Mouse (Mus musculus): ENCODE results near the gene Tigit.

Tigit gene

DNA sequence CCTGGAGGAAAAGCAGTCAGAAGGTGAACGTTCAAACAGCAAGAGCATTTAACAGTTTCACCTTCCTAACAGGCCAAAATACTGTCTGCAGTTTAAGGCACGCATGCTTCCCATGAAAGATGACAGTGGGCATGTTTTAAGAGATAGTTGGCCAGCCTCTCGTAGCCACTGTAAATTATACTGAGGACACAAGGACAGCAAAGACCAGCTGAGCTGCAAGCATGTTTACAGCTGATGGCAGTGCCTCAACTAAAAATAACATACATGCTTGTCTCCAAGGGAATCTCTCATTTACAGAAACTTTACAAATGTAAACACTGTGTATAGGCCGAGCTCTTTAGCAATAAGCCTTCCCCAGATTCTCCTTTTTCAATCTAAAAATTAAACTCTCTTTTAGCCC is 47.6 kb downstream of the Tigit start:
- DNase-seq = no peak

DNA sequence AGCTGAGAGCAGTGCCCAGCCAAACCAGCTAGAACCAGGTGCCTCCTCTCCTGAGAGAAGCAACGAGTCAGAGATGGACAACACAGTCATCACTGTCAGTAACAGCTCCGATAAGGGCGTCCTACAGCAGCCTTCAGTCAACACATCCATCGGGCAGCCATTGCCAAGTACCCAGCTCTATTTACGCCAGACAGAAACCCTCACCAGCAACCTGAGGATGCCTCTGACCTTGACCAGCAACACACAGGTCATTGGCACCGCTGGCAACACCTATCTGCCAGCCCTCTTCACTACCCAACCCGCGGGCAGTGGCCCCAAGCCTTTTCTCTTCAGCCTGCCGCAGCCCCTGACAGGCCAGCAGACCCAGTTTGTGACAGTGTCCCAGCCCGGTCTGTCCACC is 53.6 kb downstream of the Tigit start:
- DNase-seq = no peak

DNA sequence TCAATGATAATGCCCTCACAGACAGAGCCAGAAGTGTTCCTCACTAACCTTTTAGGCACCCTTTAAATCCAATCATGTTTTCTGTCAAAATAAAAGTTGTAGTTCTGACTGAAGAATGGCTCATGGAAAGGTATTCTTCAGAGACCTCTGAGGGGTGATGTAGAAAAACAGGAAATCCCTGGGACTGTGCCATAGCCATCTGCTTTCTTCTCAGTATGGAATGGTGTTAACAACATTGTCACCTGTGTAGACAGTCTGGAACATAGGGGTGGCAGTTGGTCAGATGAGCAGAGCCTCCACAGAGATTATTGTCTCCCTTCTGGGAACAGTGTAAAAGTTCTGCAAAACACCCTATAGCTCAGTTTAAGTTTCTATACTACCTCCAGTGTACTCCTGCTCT is 55.9 kb downstream of the Tigit start:
- no peak for DNase-seq

DNA sequence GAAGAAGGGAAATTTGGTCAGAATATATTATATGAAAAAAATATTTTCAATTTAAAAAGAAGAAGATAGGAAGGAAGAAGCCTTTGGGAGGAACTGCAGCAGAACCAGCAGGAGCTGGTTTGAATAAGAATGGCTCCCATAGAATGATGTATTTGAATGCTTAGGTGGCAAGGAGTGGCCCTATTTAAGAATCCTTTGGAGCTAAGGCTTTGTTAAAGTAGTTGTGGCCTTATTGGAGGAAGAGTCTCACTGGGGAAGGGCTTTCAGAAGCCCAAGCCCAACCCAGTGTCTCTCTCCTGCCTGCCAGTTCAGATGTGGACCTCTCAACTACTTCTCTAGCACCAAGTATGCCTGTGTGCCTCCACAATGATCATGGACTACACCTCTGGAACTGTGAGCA is 56.9 kb downstream of the Tigit start:
- DNase-seq = no peak

DNA sequence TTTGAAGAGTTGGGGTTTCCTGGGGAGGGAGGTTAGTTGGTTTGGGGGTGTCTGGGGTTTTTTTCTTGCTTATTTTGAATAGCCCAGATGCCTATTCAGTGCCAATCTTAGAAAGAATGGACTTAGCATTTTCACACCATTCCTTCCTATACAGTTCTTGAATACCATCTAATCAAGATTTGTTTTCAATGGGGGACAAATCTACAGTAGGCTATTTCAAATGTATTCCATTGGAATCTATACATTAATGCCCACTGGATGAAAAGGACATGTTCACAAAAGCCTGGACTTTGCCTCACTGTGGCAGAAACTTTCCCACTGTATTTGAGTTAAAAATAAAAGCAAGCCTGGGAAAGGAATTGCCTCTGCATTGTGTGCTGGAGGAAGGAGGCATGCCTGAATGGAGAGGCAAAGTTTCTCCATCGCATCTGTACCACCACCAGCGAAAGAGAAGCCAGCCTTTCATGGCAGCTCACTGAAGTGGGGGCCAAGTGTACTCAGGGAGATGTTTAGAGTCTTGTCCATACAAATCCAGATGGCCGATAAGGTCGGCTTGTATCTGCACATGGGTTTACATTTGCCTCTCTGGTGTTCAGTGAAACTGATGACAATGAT is 59.4 kb downstream of the Tigit start:
- DNase-seq = no peak

DNA sequence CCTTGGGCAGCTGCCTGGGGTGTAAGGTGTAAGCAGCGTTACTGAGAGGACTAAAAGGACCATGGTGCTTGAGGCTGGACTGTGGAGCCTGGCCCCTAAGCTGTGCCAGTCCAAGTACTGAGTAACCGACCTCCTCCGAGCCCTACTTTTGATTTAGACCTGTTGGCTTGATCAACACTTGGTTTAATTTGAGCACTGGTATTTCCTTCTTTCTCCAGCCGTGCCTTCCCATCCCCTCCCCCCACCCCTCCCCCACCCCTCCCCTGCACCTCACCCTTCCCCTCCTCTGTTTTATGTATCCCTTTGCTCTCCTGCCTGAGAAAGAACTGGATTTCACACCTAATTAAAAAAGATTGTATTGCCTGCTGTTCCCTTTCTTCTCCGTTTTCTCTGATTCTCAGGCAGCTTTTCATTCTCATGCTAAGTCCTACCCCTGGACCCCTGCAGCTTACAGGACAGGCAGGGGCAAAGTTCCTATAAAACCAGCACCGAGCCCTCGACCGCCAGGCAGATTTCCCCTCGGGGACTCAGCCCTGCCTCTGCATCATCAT is 60.3 kb downstream of the Tigit start:
- no peak for DNase-seq

DNA sequence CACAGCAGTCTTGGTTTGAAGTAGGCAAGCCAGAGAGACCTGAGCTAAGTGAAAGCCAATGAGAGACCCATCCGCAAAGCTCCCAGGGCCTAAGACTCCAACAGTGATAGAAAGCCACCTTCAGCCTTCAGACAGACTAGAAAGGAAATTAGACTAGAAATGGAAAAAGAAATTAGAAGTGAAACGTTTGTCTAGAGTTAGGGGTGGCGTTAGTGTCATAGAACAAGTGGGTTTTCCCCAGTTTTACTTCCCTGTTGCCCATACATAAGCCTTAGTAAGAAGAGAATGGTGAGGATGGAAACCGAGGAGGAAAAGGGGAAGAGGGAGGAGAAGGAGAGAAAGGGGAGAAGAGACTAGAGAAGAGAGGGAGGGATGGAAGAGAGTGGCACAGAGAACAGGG is 61.4 kb downstream of the Tigit start:
- DNase-seq = no peak

DNA sequence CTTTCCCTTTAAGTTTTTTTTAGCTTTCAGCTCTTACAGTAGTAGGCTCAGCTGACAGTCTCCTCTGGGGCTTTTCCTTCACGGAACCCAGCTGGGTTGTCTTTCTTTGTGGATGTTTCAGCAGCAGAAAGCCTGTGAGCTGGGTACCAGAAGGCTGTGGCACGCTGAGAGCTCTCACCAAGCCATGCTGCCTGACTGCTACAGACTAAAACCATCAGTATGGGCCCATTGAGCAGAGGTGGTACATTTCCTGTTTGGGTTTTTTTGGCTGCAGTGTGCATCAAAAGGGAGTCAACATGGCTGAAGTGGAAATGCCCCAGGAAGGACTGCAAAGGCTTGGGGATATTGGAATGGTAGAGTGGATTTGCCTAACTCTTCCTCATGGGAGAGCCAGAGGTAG is 64.2 kb downstream of the Tigit start:
- no peak for DNase-seq
